Mouse (Mus musculus): ENCODE measurements at regions not wholly inside any gene's neighbourhood (a gene's known extent, or its start where the extent isn't known, plus 50 kb on each side); places are given as distances from the start of the nearest gene placed in this dataset.

- intact Hi-C loops (cut with DNase I) = no loop called here
Observed at GRCm38 (mm10) chr4:100616161-100616915, 137.7 kb downstream of the Ube2u start.

GRCm38 (mm10) chr4:100616916-100617488, 138.4 kb downstream of the Ube2u start:
- intact Hi-C loops (cut with DNase I) = no loop called here

- intact Hi-C loops (cut with DNase I) = no loop called here
Observed at GRCm38 (mm10) chr4:100624656-100625055, 146.0 kb downstream of the Ube2u start.

GRCm38 (mm10) chr4:100626551-100626950, 147.9 kb downstream of the Ube2u start:
- intact Hi-C loops (cut with DNase I) = no loop called here

GRCm38 (mm10) chr4:100634388-100634787, 142.1 kb upstream of the Cachd1 start:
- intact Hi-C loops (cut with DNase I) = no loop called here

- intact Hi-C loops (cut with DNase I) = no loop called here
Observed at GRCm38 (mm10) chr4:100637597-100637996, 138.9 kb upstream of the Cachd1 start.

- intact Hi-C loops (cut with DNase I) = no loop called here
Observed at GRCm38 (mm10) chr4:100661154-100661553, 115.3 kb upstream of the Cachd1 start.

- intact Hi-C loops (cut with DNase I) = no loop called here
Observed at GRCm38 (mm10) chr4:100664619-100665264, 111.7 kb upstream of the Cachd1 start.

GRCm38 (mm10) chr4:100670553-100670952, 105.9 kb upstream of the Cachd1 start:
- intact Hi-C loops (cut with DNase I) = no loop called here

GRCm38 (mm10) chr4:100674916-100675315, 101.6 kb upstream of the Cachd1 start:
- intact Hi-C loops (cut with DNase I) = no loop called here

- intact Hi-C loops (cut with DNase I) = no loop called here
Observed at GRCm38 (mm10) chr4:100683757-100684156, 92.7 kb upstream of the Cachd1 start.

- intact Hi-C loops (cut with DNase I) = no loop called here
Observed at GRCm38 (mm10) chr4:100700002-100700401, 76.5 kb upstream of the Cachd1 start.

GRCm38 (mm10) chr4:100700418-100700817, 76.1 kb upstream of the Cachd1 start:
- intact Hi-C loops (cut with DNase I) = no loop called here

- intact Hi-C loops (cut with DNase I) = no loop called here
Observed at GRCm38 (mm10) chr4:100705960-100706359, 70.5 kb upstream of the Cachd1 start.

- intact Hi-C loops (cut with DNase I) = no loop called here
Observed at GRCm38 (mm10) chr4:100707125-100707524, 69.3 kb upstream of the Cachd1 start.

GRCm38 (mm10) chr4:100708247-100708646, 68.2 kb upstream of the Cachd1 start:
- intact Hi-C loops (cut with DNase I) = no loop called here

GRCm38 (mm10) chr4:100714240-100714639, 62.2 kb upstream of the Cachd1 start:
- intact Hi-C loops (cut with DNase I) = no loop called here

GRCm38 (mm10) chr4:100717601-100718000, 58.9 kb upstream of the Cachd1 start:
- intact Hi-C loops (cut with DNase I) = no loop called here

GRCm38 (mm10) chr4:100722532-100722931, 53.9 kb upstream of the Cachd1 start:
- intact Hi-C loops (cut with DNase I) = loop anchor here (1.0 to 10.0 kb wide), 2 partner anchors 134 to 422 kb away; no protein-coding TSS in a partner anchor

GRCm38 (mm10) chr4:100723053-100723452, 53.4 kb upstream of the Cachd1 start:
- intact Hi-C loops (cut with DNase I) = loop anchor here (10.0 kb wide), 1 partner anchor 422 kb away; no protein-coding TSS in a partner anchor

- intact Hi-C loops (cut with DNase I) = loop anchor here (10.0 kb wide), 1 partner anchor 419 kb away; no protein-coding TSS in a partner anchor
Observed at GRCm38 (mm10) chr4:100725811-100726210, 50.7 kb upstream of the Cachd1 start.

- intact Hi-C loops (cut with DNase I) = loop anchor here (10.0 kb wide), 1 partner anchor 418 kb away; no protein-coding TSS in a partner anchor
Observed at GRCm38 (mm10) chr4:100726496-100726895, 50.0 kb upstream of the Cachd1 start.
